Mouse (Mus musculus) intestine, embryonic 16.5 days (tissue): ENCODE measurements around the gene Atp8b5. TPM values are rescaled to one million over a fixed set of nuclear protein-coding genes. Genes with fewer than 3 reads are reported as not detected.

Source experiments
- ATAC-seq: fragments of 200-750 bp; cut with Nextera tagmentation; 2 replicates; pipeline ENCODE4 v1.8.0; 2017; ENCODE audit warnings: moderate TSS enrichment, moderate library complexity
- H3K27ac ChIP-seq: fragments of 300-500 bp; sonication (generic); 2 replicates; pipeline ENCODE4 v1.5.1; 2014; ENCODE audit warnings: mild to moderate bottlenecking, low read length
- H3K27me3 ChIP-seq: fragments of 300-500 bp; sonication (generic); replicated peaks from 2 replicates; pipeline ENCODE4 v1.6.1; 2014; ENCODE audit warnings: low read length, control low read depth, mixed read lengths; ENCODE audit not compliant: control insufficient read depth, insufficient read depth
- H3K36me3 ChIP-seq: fragments of 300-500 bp; sonication (generic); 2 replicates; pipeline ENCODE4 v1.6.1; 2014; ENCODE audit warnings: low read length, control low read depth; ENCODE audit not compliant: control insufficient read depth, insufficient read depth
- H3K4me1 ChIP-seq: fragments of 300-500 bp; sonication (generic); 2 replicates; pipeline ENCODE4 v1.6.1; 2014; ENCODE audit warnings: low read length, control low read depth, mixed read lengths; ENCODE audit not compliant: control insufficient read depth, insufficient read depth
- H3K4me2 ChIP-seq: fragments of 300-500 bp; sonication (generic); 2 replicates; pipeline ENCODE4 v1.6.1; 2014; ENCODE audit warnings: low read depth, low read length, control low read depth
- H3K4me3 ChIP-seq: fragments of 300-500 bp; sonication (generic); 2 replicates; pipeline ENCODE4 v1.5.1; 2014; ENCODE audit warnings: mild to moderate bottlenecking, low read length
- H3K9ac ChIP-seq: fragments of 300-500 bp; sonication (generic); 2 replicates; pipeline ENCODE4 v1.6.1; 2014; ENCODE audit warnings: low read depth, low read length
- H3K9me3 ChIP-seq: fragments of 300-500 bp; sonication (generic); 2 replicates; pipeline ENCODE4 v1.6.1; 2016; ENCODE audit warnings: low read length, control low read depth; ENCODE audit not compliant: control insufficient read depth
- WGBS: fragments of 180-500 bp; shearing (Covaris S2); extraction: QIAGEN DNeasy Blood & Tissue Kit; methylation state at CpG from one replicate; pipeline ENCODE4 v1.1.7; 2014; 5-methylcytosine and 5-hydroxymethylcytosine counted together
- polyA plus RNA-seq: library from polyadenylated mRNA; unstranded; fragments of >200 nt; fragmentation: Nextera tagmentation; extraction: Ambion mirVana; gene quantifications from 2 replicates; pipeline ENCODE4 v1.2.1, GENCODE M21; 2015

Atp8b5 gene
- polyA plus RNA-seq, 1 experiment from 2014 or later, result 1.2 TPM

GRCm38 (mm10) chr4:43287305-43287704, 20.3 kb downstream of the Atp8b5 start:
- WGBS, result 81% methylated on average over 3 of the region's 3 CpGs
- no peaks in the 10 kb centered on the region for H3K36me3 ChIP-seq
- H3K9ac ChIP-seq, result no peak overlapping the region
- no peaks in the 10 kb centered on the region for H3K4me1 ChIP-seq
- H3K4me3 ChIP-seq, result no peak overlapping the region
- H3K9me3 ChIP-seq, result no peaks in the 10 kb centered on the region
- H3K27ac ChIP-seq, result no peak overlapping the region
- no peak overlapping the region for H3K4me2 ChIP-seq
- no peaks in the 10 kb centered on the region for H3K27me3 ChIP-seq
- ATAC-seq, result no peak

- H3K4me2 ChIP-seq, result no peak overlapping the region
- H3K4me3 ChIP-seq, result no peak overlapping the region
- H3K9me3 ChIP-seq, result no peaks in the 10 kb centered on the region
- H3K4me1 ChIP-seq, result no peaks in the 10 kb centered on the region
- 29% methylated on average over 6 of the region's 6 CpGs for WGBS
- no peaks in the 10 kb centered on the region for H3K27me3 ChIP-seq
- no peaks in the 10 kb centered on the region for H3K36me3 ChIP-seq
- no peak for ATAC-seq
- H3K9ac ChIP-seq, result no peak overlapping the region
- H3K27ac ChIP-seq, result no peak overlapping the region
These were observed 27.0 kb downstream of the Atp8b5 start for GRCm38 (mm10) chr4:43294001-43294400.

GRCm38 (mm10) chr4:43309696-43310338, 42.9 kb downstream of the Atp8b5 start:
- Histone ChIP-seq H3K9me3 (no peaks in the 10 kb centered on the region), H3K27me3 (no peaks in the 10 kb centered on the region), H3K36me3 (no peaks in the 10 kb centered on the region), H3K27ac (no peak overlapping the region), H3K4me3 (no peak overlapping the region), H3K4me1 (no peaks in the 10 kb centered on the region), H3K4me2 (no peak overlapping the region), H3K9ac (no peak overlapping the region)
- ATAC-seq, result no peak
- WGBS, result 62% methylated on average over 11 of the region's 11 CpGs

GRCm38 (mm10) chr4:43321536-43321935, 54.6 kb downstream of the Atp8b5 start:
- Histone ChIP-seq H3K27me3 (no peaks in the 10 kb centered on the region), H3K36me3 (no peaks in the 10 kb centered on the region), H3K9me3 (no peaks in the 10 kb centered on the region)

GRCm38 (mm10) chr4:43322336-43322735, 55.4 kb downstream of the Atp8b5 start:
- Histone ChIP-seq H3K27ac (no peak overlapping the region), H3K4me3 (no peak overlapping the region), H3K36me3 (no peaks in the 10 kb centered on the region), H3K9ac (no peak overlapping the region), H3K4me2 (no peak overlapping the region), H3K4me1 (no peaks in the 10 kb centered on the region), H3K27me3 (no peaks in the 10 kb centered on the region), H3K9me3 (no peaks in the 10 kb centered on the region)
- ATAC-seq, result no peak
- 84% methylated on average over 14 of the region's 14 CpGs for WGBS

More at GRCm38 (mm10) chr4:43321536-43321935, 54.6 kb downstream of the Atp8b5 start:
- Histone ChIP-seq H3K27ac (no peak overlapping the region), H3K4me1 (no peaks in the 10 kb centered on the region), H3K4me2 (no peak overlapping the region), H3K9ac (no peak overlapping the region), H3K4me3 (no peak overlapping the region)
- no peak for ATAC-seq
- 85% methylated on average over 4 of the region's 4 CpGs for WGBS

- Histone ChIP-seq H3K27me3 (no peaks in the 10 kb centered on the region), H3K9me3 (no peaks in the 10 kb centered on the region), H3K4me2 (no peak overlapping the region), H3K4me3 (no peak overlapping the region), H3K36me3 (no peaks in the 10 kb centered on the region), H3K9ac (no peak overlapping the region), H3K4me1 (no peaks in the 10 kb centered on the region), H3K27ac (no peak overlapping the region)
- ATAC-seq, result no peak
- 92% methylated on average over 2 of the region's 2 CpGs for WGBS
These were observed 60.2 kb downstream of the Atp8b5 start for GRCm38 (mm10) chr4:43327118-43327517.

- no peak overlapping the region for H3K27ac ChIP-seq
- H3K36me3 ChIP-seq, result no peaks in the 10 kb centered on the region
- H3K4me3 ChIP-seq, result no peak overlapping the region
- no peak for ATAC-seq
- 0 out of 2 replicates have a peak, but pooled peaks cover 4% of the 10 kb centered on the region for H3K4me1 ChIP-seq
- 71% methylated on average over 2 of the region's 2 CpGs for WGBS
- no peaks in the 10 kb centered on the region for H3K27me3 ChIP-seq
- no peak overlapping the region for H3K9ac ChIP-seq
- peaks cover 3% of the 10 kb centered on the region for H3K9me3 ChIP-seq
- no peak overlapping the region for H3K4me2 ChIP-seq
These were observed 67.8 kb downstream of the Atp8b5 start for GRCm38 (mm10) chr4:43334771-43335170.

- H3K4me3 ChIP-seq, result no peak overlapping the region
- peaks cover 3% of the 10 kb centered on the region for H3K9me3 ChIP-seq
- H3K9ac ChIP-seq, result no peak overlapping the region
- no peak for ATAC-seq
- no peaks in the 10 kb centered on the region for H3K36me3 ChIP-seq
- no peaks in the 10 kb centered on the region for H3K27me3 ChIP-seq
- 0 out of 2 replicates have a peak, but pooled peaks cover 6% of the 10 kb centered on the region for H3K4me1 ChIP-seq
- no peak overlapping the region for H3K27ac ChIP-seq
- no peak overlapping the region for H3K4me2 ChIP-seq
These were observed 69.2 kb downstream of the Atp8b5 start for GRCm38 (mm10) chr4:43336176-43336575.

GRCm38 (mm10) chr4:43340096-43340804, 73.3 kb downstream of the Atp8b5 start:
- Histone ChIP-seq H3K9me3 (peaks cover 3% of the 10 kb centered on the region), H3K36me3 (no peaks in the 10 kb centered on the region), H3K4me2 (peak overlapping the region; percentile 38), H3K27ac (peak overlapping the region; percentile 78), H3K4me3 (peak overlapping the region; percentile 37), H3K4me1 (0 out of 2 replicates have a peak, but pooled peaks cover 4% of the 10 kb centered on the region), H3K27me3 (no peaks in the 10 kb centered on the region), H3K9ac (0 out of 2 replicates have a peak overlapping the region, but pooled peaks have one; percentile 17)
- 35% methylated on average over 4 of the region's 4 CpGs for WGBS
- peak; percentile 92 for ATAC-seq
